Mouse (Mus musculus) forebrain, embryonic 11.5 days (tissue): Measurements from ENCODE around the gene Mc3r. TPM values are rescaled to one million over a fixed set of nuclear protein-coding genes. Genes with fewer than 3 reads are reported as not detected.
A peak's percentile ranks its signal among the peaks of the same experiment; 100 is the strongest.

Experiments
- ATAC-seq: fragments of 200-750 bp; cut with Nextera tagmentation; replicated peaks from 2 replicates; pipeline ENCODE4 v1.8.0; 2017; ENCODE audit warnings: moderate TSS enrichment; ENCODE audit not compliant: low FRiP score
- DNase-seq: peaks from one replicate; pipeline ENCODE4 v3.0.0-alpha.2; 2017; ENCODE audit warnings: low spot score
- H3K27ac ChIP-seq: fragments of 300-500 bp; sonication (generic); 2 replicates; pipeline ENCODE4 v1.5.1; 2014; ENCODE audit warnings: low read depth, low read length
- H3K27me3 ChIP-seq: fragments of 300-500 bp; sonication (generic); 2 replicates; pipeline ENCODE4 v1.6.1; 2014; ENCODE audit warnings: mild to moderate bottlenecking, low read length, mixed read lengths; ENCODE audit not compliant: control insufficient read depth, insufficient read depth
- H3K36me3 ChIP-seq: fragments of 300-500 bp; sonication (generic); 2 replicates; pipeline ENCODE4 v1.6.1; 2014; ENCODE audit warnings: mild to moderate bottlenecking, low read length, moderate library complexity, mixed read lengths; ENCODE audit not compliant: control insufficient read depth, insufficient read depth
- H3K4me1 ChIP-seq: fragments of 300-500 bp; sonication (generic); replicated peaks from 2 replicates; pipeline ENCODE4 v1.6.1; 2014; ENCODE audit warnings: low read length, mixed read lengths; ENCODE audit not compliant: control insufficient read depth, insufficient read depth
- H3K4me2 ChIP-seq: fragments of 300-500 bp; sonication (generic); 2 replicates; pipeline ENCODE4 v1.6.1; 2014; ENCODE audit warnings: low read depth, mild to moderate bottlenecking, low read length, moderate library complexity, mixed read lengths; ENCODE audit not compliant: severe bottlenecking
- H3K4me3 ChIP-seq: fragments of 300-500 bp; sonication (generic); 2 replicates; pipeline ENCODE4 v1.5.1; 2014; ENCODE audit warnings: low read depth, low read length
- H3K9ac ChIP-seq: fragments of 300-500 bp; sonication (generic); 2 replicates; pipeline ENCODE4 v1.6.1; 2014; ENCODE audit warnings: low read length
- H3K9me3 ChIP-seq: fragments of 300-500 bp; sonication (generic); 2 replicates; pipeline ENCODE4 v1.6.1; 2016; ENCODE audit warnings: low read length, mixed read lengths; ENCODE audit not compliant: control insufficient read depth
- WGBS: fragments of 180-500 bp; shearing (Covaris S2); extraction: QIAGEN DNeasy Blood & Tissue Kit; methylation state at CpG from one replicate; pipeline ENCODE4 v1.1.7; 2014; 5-methylcytosine and 5-hydroxymethylcytosine counted together
- polyA plus RNA-seq: library from polyadenylated mRNA; unstranded; fragments of >200 nt; fragmentation: Nextera tagmentation; extraction: Ambion mirVana; gene quantifications from 2 replicates; pipeline ENCODE4 v1.2.1, GENCODE M21; 2014

Mc3r gene
- polyA plus RNA-seq, 1 experiment from 2014 or later = not detected

- Histone ChIP-seq H3K27me3 (no peaks in the 10 kb centered on the region), H3K36me3 (no peaks in the 10 kb centered on the region), H3K4me1 (peaks cover 2% of the 10 kb centered on the region; the same call in 1 of the 2 replicates), H3K4me3 (no peak overlapping the region), H3K9me3 (no peaks in the 10 kb centered on the region), H3K9ac (no peak overlapping the region), H3K4me2 (no peak overlapping the region), H3K27ac (no peak overlapping the region)
- WGBS = 70% methylated on average over 4 of the region's 4 CpGs
- ATAC-seq = 0 out of 2 replicates have a peak, but pooled peaks have one; percentile 44
- no peak for DNase-seq
Measured at GRCm38 (mm10) chr2:172261441-172261840, 13.1 kb downstream of the Mc3r start.

GRCm38 (mm10) chr2:172263216-172263615, 14.9 kb downstream of the Mc3r start:
- Histone ChIP-seq H3K9me3 (no peaks in the 10 kb centered on the region), H3K4me3 (no peak overlapping the region), H3K27me3 (no peaks in the 10 kb centered on the region), H3K27ac (no peak overlapping the region), H3K36me3 (no peaks in the 10 kb centered on the region), H3K9ac (no peak overlapping the region), H3K4me2 (no peak overlapping the region), H3K4me1 (peaks cover 2% of the 10 kb centered on the region; the same call in 1 of the 2 replicates)
- 92% methylated on average over 6 of the region's 6 CpGs for WGBS
- DNase-seq (no peak), ATAC-seq (no peak)

GRCm38 (mm10) chr2:172269907-172270306, 21.6 kb downstream of the Mc3r start:
- no peaks in the 10 kb centered on the region for H3K36me3 ChIP-seq
- DNase-seq (no peak), ATAC-seq (no peak; the same call in 1 of the 2 replicates)
- H3K27me3 ChIP-seq = no peaks in the 10 kb centered on the region
- H3K27ac ChIP-seq = no peak overlapping the region; the same call in 1 of the 2 replicates
- WGBS = 83% methylated on average over 11 of the region's 11 CpGs
- peaks cover 6% of the 10 kb centered on the region; the same call in 1 of the 2 replicates for H3K4me1 ChIP-seq
- no peak overlapping the region for H3K4me2 ChIP-seq
- H3K4me3 ChIP-seq = no peak overlapping the region
- peak overlapping the region; percentile 24; the same call in 1 of the 2 replicates for H3K9ac ChIP-seq
- no peaks in the 10 kb centered on the region for H3K9me3 ChIP-seq

GRCm38 (mm10) chr2:172270485-172270944, 22.2 kb downstream of the Mc3r start:
- 47% methylated on average over 9 of the region's 9 CpGs for WGBS
- 0 out of 2 replicates have a peak, but pooled peaks have one; percentile 42 for ATAC-seq

GRCm38 (mm10) chr2:172270974-172271697, 22.8 kb downstream of the Mc3r start:
- peaks cover 4% of the 10 kb centered on the region; the same call in 1 of the 2 replicates for H3K4me1 ChIP-seq
- H3K9me3 ChIP-seq = no peaks in the 10 kb centered on the region
- no peak overlapping the region for H3K27ac ChIP-seq
- H3K27me3 ChIP-seq = no peaks in the 10 kb centered on the region
- H3K4me3 ChIP-seq = no peak overlapping the region
- H3K9ac ChIP-seq = no peak overlapping the region
- 80% methylated on average over 12 of the region's 12 CpGs for WGBS
- ATAC-seq (no peak), DNase-seq (no peak)
- no peak overlapping the region for H3K4me2 ChIP-seq
- no peaks in the 10 kb centered on the region for H3K36me3 ChIP-seq

More at GRCm38 (mm10) chr2:172270485-172270944, 22.2 kb downstream of the Mc3r start:
- Histone ChIP-seq H3K4me1 (peaks cover 4% of the 10 kb centered on the region; the same call in 1 of the 2 replicates), H3K9ac (no peak overlapping the region), H3K4me2 (no peak overlapping the region), H3K27ac (no peak overlapping the region; the same call in 1 of the 2 replicates), H3K4me3 (no peak overlapping the region), H3K9me3 (no peaks in the 10 kb centered on the region), H3K36me3 (no peaks in the 10 kb centered on the region), H3K27me3 (no peaks in the 10 kb centered on the region)
- DNase-seq = no peak

- ATAC-seq = no peak
- H3K4me3 ChIP-seq = no peak overlapping the region
- DNase-seq = no peak
- H3K27me3 ChIP-seq = no peaks in the 10 kb centered on the region
- no peaks in the 10 kb centered on the region for H3K36me3 ChIP-seq
- 88% methylated on average over 8 of the region's 8 CpGs for WGBS
- no peak overlapping the region for H3K27ac ChIP-seq
- H3K4me2 ChIP-seq = no peak overlapping the region
- H3K9me3 ChIP-seq = no peaks in the 10 kb centered on the region
- peaks cover 4% of the 10 kb centered on the region; the same call in 1 of the 2 replicates for H3K4me1 ChIP-seq
- H3K9ac ChIP-seq = no peak overlapping the region
Measured at GRCm38 (mm10) chr2:172274662-172275061, 26.4 kb downstream of the Mc3r start.

- no peak overlapping the region for H3K9ac ChIP-seq
- H3K9me3 ChIP-seq = no peaks in the 10 kb centered on the region
- ATAC-seq = no peak
- no peak for DNase-seq
- peaks cover 2% of the 10 kb centered on the region; the same call in 1 of the 2 replicates for H3K4me1 ChIP-seq
- H3K27me3 ChIP-seq = no peaks in the 10 kb centered on the region
- H3K36me3 ChIP-seq = no peaks in the 10 kb centered on the region
- WGBS = 73% methylated on average over 5 of the region's 5 CpGs
- H3K4me3 ChIP-seq = no peak overlapping the region
- H3K4me2 ChIP-seq = no peak overlapping the region
- no peak overlapping the region for H3K27ac ChIP-seq
Measured at GRCm38 (mm10) chr2:172276155-172276554, 27.9 kb downstream of the Mc3r start.

- Histone ChIP-seq H3K36me3 (no peaks in the 10 kb centered on the region), H3K4me2 (no peak overlapping the region), H3K9ac (no peak overlapping the region), H3K4me3 (no peak overlapping the region), H3K9me3 (no peaks in the 10 kb centered on the region), H3K4me1 (peaks cover 2% of the 10 kb centered on the region; the same call in 1 of the 2 replicates), H3K27ac (no peak overlapping the region), H3K27me3 (no peaks in the 10 kb centered on the region)
- 67% methylated on average over 3 of the region's 3 CpGs for WGBS
- ATAC-seq (no peak), DNase-seq (no peak)
Measured at GRCm38 (mm10) chr2:172278979-172279378, 30.7 kb downstream of the Mc3r start.
